Mouse (Mus musculus) thymus, adult 2 months (tissue): ENCODE measurements around the gene Tnpo1.

ENCODE experiments used
- CTCF ChIP-seq: fragments of 200-500 bp; IDR thresholded peaks from 2 replicates; pipeline ENCODE4 v1.5.1; 2012; ENCODE audit warnings: mild to moderate bottlenecking, control low read depth, low read length, moderate library complexity, borderline replicate concordance; ENCODE audit not compliant: control insufficient read depth, poor library complexity, insufficient read depth; ENCODE audit errors: extremely low read depth
- POLR2A ChIP-seq: fragments of 200-500 bp; IDR thresholded peaks from 2 replicates; pipeline ENCODE4 v1.6.1; 2012; ENCODE audit warnings: mild to moderate bottlenecking, low read length, control low read depth, moderate library complexity; ENCODE audit not compliant: control insufficient read depth, poor library complexity, insufficient read depth; ENCODE audit errors: extremely low read depth

DNA sequence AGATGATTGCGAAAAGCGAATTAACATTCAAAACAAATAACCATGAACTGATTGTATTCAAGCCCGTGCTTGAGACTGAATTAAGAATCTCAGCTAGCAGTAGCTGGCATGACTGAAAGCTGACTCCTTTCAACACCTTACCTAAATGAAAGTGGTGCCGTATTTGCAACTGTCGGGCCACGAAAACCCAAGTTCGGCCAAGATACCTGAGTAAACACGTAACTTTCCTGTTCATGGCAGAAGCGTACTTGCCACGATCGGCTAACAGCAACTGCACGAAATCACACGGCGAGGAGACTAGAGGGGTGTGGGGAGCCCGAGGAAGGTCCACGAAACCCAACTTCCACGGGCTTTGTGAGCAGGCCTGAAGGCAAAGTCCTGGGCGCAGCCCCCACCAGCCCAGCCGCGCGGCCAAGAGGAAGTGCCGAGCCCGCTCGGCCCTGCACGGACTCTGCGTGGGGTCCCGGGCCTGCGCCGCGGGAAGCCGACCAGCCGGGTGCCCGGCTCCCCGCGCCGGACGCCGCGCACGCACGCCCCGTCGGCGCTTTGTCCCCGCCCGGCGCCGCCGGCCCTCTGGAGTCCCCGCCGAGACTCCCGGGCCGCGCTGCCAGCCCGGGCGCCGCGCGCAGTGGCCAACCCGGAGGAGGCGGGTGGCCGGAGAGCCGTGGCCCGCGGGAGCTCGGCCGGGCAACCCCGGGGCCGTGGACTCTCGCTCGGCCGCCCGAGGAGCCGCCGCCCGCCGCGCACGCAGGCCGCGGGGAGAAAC lies 111.7 kb downstream of the Tnpo1 start:
- no peak for TF ChIP-seq POLR2A
- TF ChIP-seq CTCF: no peak
